Mouse (Mus musculus) cerebellum, adult (tissue): ENCODE results near the gene Ift172.

Experiments
- ATAC-seq: cut with Nextera tagmentation; 2 replicates; pipeline ENCODE4 v1.9.2; 2017; ENCODE audit warnings: mild to moderate bottlenecking, moderate library complexity, mixed read lengths; ENCODE audit not compliant: insufficient number of reproducible peaks, low FRiP score, low TSS enrichment

Ift172 gene

GRCm38 (mm10) chr5:31290521-31291360 is at the start of gene Ift172:
TSS of gene Ift172 (minus strand) at chr5:31291116.
- peak; percentile 92 for ATAC-seq

- no peak; the same call in 1 of the 2 replicates for ATAC-seq
These were observed 37.3 kb upstream of the Ift172 start for GRCm38 (mm10) chr5:31328255-31328654.

- ATAC-seq = no peak
These were observed 35.9 kb upstream of the Ift172 start for GRCm38 (mm10) chr5:31326850-31327249.

GRCm38 (mm10) chr5:31324085-31324484 is 33.2 kb upstream of the Ift172 start:
- ATAC-seq = no peak

GRCm38 (mm10) chr5:31322776-31323175 is 31.9 kb upstream of the Ift172 start:
- no peak for ATAC-seq

- ATAC-seq = no peak
These were observed 21.9 kb upstream of the Ift172 start for GRCm38 (mm10) chr5:31312806-31313205.

- no peak for ATAC-seq
These were observed 12.2 kb upstream of the Ift172 start for GRCm38 (mm10) chr5:31303093-31303492.

GRCm38 (mm10) chr5:31301866-31302265 is 10.9 kb upstream of the Ift172 start:
- no peak for ATAC-seq

GRCm38 (mm10) chr5:31298486-31298885 is 7.6 kb upstream of the Ift172 start:
- no peak for ATAC-seq

GRCm38 (mm10) chr5:31297981-31298380 is 7.1 kb upstream of the Ift172 start:
- no peak for ATAC-seq

- ATAC-seq = no peak
These were observed 6.3 kb upstream of the Ift172 start, which contains the start of gene Gckr for GRCm38 (mm10) chr5:31297047-31297757. TSS of gene Gckr (plus strand) at chr5:31297443.

GRCm38 (mm10) chr5:31295606-31296141 is 4.8 kb upstream of the Ift172 start, which contains the start of gene Fndc4:
TSS of gene Fndc4 (minus strand) at chr5:31296080.
- peak; percentile 69 for ATAC-seq

- no peak for ATAC-seq
These were observed 4.2 kb upstream of the Ift172 start for GRCm38 (mm10) chr5:31294964-31295605.

- no peak for ATAC-seq
These were observed 409 bp upstream of the Ift172 start for GRCm38 (mm10) chr5:31291361-31291688.

GRCm38 (mm10) chr5:31289626-31290230 is 1.2 kb downstream of the Ift172 start:
- ATAC-seq = no peak

GRCm38 (mm10) chr5:31288655-31289054 is 2.3 kb downstream of the Ift172 start:
- no peak for ATAC-seq

- no peak for ATAC-seq
These were observed 2.7 kb downstream of the Ift172 start for GRCm38 (mm10) chr5:31288225-31288624.

- ATAC-seq = no peak
These were observed 11.5 kb downstream of the Ift172 start for GRCm38 (mm10) chr5:31279245-31279988.

- ATAC-seq = no peak
These were observed 17.9 kb downstream of the Ift172 start for GRCm38 (mm10) chr5:31273018-31273417.

GRCm38 (mm10) chr5:31267686-31268085 is 23.2 kb downstream of the Ift172 start:
- ATAC-seq = no peak
